Mouse (Mus musculus) hindbrain, postnatal 0 days (tissue): ENCODE data around the gene Ranbp10. TPM values are rescaled to one million over a fixed set of nuclear protein-coding genes. Genes with fewer than 3 reads are reported as not detected.

Experiments used
- ATAC-seq: fragments of 200-750 bp; cut with Nextera tagmentation; 2 replicates; pipeline ENCODE4 v1.8.0; 2017; ENCODE audit warnings: mild to moderate bottlenecking, moderate TSS enrichment, moderate library complexity
- DNase-seq: peaks from one replicate; pipeline ENCODE4 v3.0.0-alpha.2; 2015; ENCODE audit warnings: low spot score
- H3K27ac ChIP-seq: fragments of 300-500 bp; sonication (generic); 2 replicates; pipeline ENCODE4 v1.5.1; 2014; ENCODE audit warnings: mild to moderate bottlenecking
- H3K27me3 ChIP-seq: fragments of 300-500 bp; sonication (generic); 2 replicates; pipeline ENCODE4 v1.6.1; 2014; ENCODE audit warnings: low read length, mixed read lengths; ENCODE audit not compliant: insufficient read depth
- H3K36me3 ChIP-seq: fragments of 300-500 bp; sonication (generic); 2 replicates; pipeline ENCODE4 v1.6.1; 2014; ENCODE audit warnings: low read length, mixed read lengths; ENCODE audit not compliant: insufficient read depth
- H3K4me1 ChIP-seq: fragments of 300-500 bp; sonication (generic); 2 replicates; pipeline ENCODE4 v1.6.1; 2014; ENCODE audit warnings: antibody characterized with exemption, low read length, mixed read lengths; ENCODE audit not compliant: insufficient read depth
- H3K4me2 ChIP-seq: fragments of 300-500 bp; sonication (generic); 2 replicates; pipeline ENCODE4 v1.6.1; 2014; ENCODE audit warnings: low read depth, mild to moderate bottlenecking, low read length, moderate library complexity, mixed read lengths
- H3K4me3 ChIP-seq: fragments of 300-500 bp; sonication (generic); 2 replicates; pipeline ENCODE4 v1.5.1; 2014; ENCODE audit warnings: low read length
- H3K9ac ChIP-seq: fragments of 300-500 bp; sonication (generic); replicated peaks from 2 replicates; pipeline ENCODE4 v1.6.1; 2014; ENCODE audit warnings: mild to moderate bottlenecking, low read length, moderate library complexity, mixed read lengths
- H3K9me3 ChIP-seq: fragments of 300-500 bp; sonication (generic); 2 replicates; pipeline ENCODE4 v1.6.1; 2016; ENCODE audit warnings: low read length, mixed read lengths
- CTCF ChIP-seq: IDR thresholded peaks from 2 replicates; pipeline ENCODE4 v1.5.1; 2016; ENCODE audit warnings: antibody characterized with exemption, control low read depth, low read depth
- WGBS: fragments of 180-500 bp; shearing (Covaris S2); extraction: QIAGEN DNeasy Blood & Tissue Kit; methylation state at CpG from one replicate; pipeline ENCODE4 v1.1.7; 2014; 5-methylcytosine and 5-hydroxymethylcytosine counted together
- polyA plus RNA-seq: library from polyadenylated mRNA; unstranded; fragments of >200 nt; fragmentation: Nextera tagmentation; extraction: Ambion mirVana; gene quantifications from 2 replicates; pipeline ENCODE4 v1.2.1, GENCODE M21; 2015
- total RNA-seq: library from RNA; depleted of rRNA; stranded (reverse); fragments of >200 nt; gene quantifications from 2 replicates; pipeline ENCODE4 v1.2.3, GENCODE M21; 2014

Ranbp10 gene
- total and polyA plus RNA-seq, 2 experiments from 2014 or later = 7.2 to 15.7 TPM

DNA sequence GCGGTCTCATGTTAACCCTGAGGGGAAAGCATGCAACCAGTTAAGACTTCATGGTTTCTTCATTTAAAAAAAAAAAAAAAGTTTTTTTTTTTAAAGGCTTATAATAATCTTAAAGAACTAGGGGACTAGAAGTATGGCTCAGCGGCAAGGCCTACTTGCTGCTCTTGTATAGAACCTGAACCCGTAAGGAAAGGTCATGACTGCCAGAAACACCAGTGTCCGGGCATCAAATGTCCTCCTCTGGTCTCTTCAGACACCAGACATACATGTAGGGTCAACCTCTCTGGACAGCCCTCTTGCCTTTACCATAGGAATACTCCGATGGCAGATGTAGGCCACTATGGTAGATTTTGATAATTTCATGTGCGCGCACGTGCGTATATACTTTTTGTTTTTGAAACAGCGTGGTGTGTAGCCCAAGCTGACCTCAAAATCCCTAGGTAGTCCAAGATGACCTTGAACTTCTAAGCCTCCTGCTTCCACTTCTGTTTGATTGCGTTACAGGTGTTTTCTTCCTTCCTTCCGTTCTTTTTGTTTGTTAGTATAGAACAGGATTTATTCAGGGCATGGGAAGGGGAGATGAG is 25.1 kb upstream of the Ranbp10 start:
- H3K4me3 ChIP-seq = peak overlapping the region; percentile 70; the same call in 1 of the 2 replicates
- H3K4me1 ChIP-seq = peaks cover 20% of the 10 kb centered on the region
- H3K36me3 ChIP-seq = peaks cover 19% of the 10 kb centered on the region; the same call in 1 of the 2 replicates
- no peak overlapping the region for H3K9ac ChIP-seq
- ATAC-seq (no peak), DNase-seq (no peak)
- H3K27ac ChIP-seq = no peak overlapping the region
- no peak for TF ChIP-seq CTCF
- no peaks in the 10 kb centered on the region for H3K9me3 ChIP-seq
- WGBS = 84% methylated on average over 12 of the region's 12 CpGs
- H3K27me3 ChIP-seq = no peaks in the 10 kb centered on the region
- peak overlapping the region; percentile 66; the same call in 1 of the 2 replicates for H3K4me2 ChIP-seq

GRCm38 (mm10) chr8:105851651-105852143 is 24.5 kb upstream of the Ranbp10 start:
- H3K36me3 ChIP-seq = peaks cover 24% of the 10 kb centered on the region
- H3K9me3 ChIP-seq = no peaks in the 10 kb centered on the region
- peak overlapping the region; percentile 54; the same call in 1 of the 2 replicates for H3K27ac ChIP-seq
- H3K27me3 ChIP-seq = no peaks in the 10 kb centered on the region
- peak; percentile 97 for DNase-seq
- ATAC-seq = peak; percentile 87
- H3K4me1 ChIP-seq = peaks cover 18% of the 10 kb centered on the region
- peak overlapping the region; percentile 70 for H3K4me3 ChIP-seq
- 2% methylated on average over 34 of the region's 34 CpGs for WGBS
- peak overlapping the region; percentile 60 for H3K9ac ChIP-seq
- H3K4me2 ChIP-seq = peak overlapping the region; percentile 66
- no peak for TF ChIP-seq CTCF

DNA sequence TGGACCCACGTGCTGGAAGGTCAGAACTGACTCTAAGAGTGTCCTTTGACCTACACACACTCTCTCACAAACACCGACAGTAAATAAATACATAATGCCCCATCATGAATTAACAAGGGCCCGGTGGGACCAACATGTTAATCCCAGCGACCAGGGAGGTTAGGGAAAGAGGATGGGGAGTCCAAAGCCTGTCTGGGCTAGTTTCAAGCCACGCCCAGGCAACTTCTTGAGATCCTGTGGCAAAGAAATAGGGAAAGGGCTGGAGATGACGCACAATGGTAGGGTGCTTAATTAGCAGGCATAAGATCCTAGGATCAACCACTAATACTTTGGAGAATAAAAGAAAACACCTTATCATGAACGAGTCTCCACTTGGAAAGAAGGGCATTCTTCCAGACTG is 23.5 kb upstream of the Ranbp10 start:
- no peak for TF ChIP-seq CTCF
- ATAC-seq = no peak
- peaks cover 35% of the 10 kb centered on the region for H3K36me3 ChIP-seq
- H3K9me3 ChIP-seq = no peaks in the 10 kb centered on the region
- peak overlapping the region; percentile 31; the same call in 1 of the 2 replicates for H3K4me2 ChIP-seq
- H3K27me3 ChIP-seq = no peaks in the 10 kb centered on the region
- H3K27ac ChIP-seq = no peak overlapping the region
- no peak for DNase-seq
- H3K4me1 ChIP-seq = peaks cover 7% of the 10 kb centered on the region
- H3K4me3 ChIP-seq = no peak overlapping the region
- H3K9ac ChIP-seq = no peak overlapping the region
- WGBS = 76% methylated on average over 7 of the region's 7 CpGs

DNA sequence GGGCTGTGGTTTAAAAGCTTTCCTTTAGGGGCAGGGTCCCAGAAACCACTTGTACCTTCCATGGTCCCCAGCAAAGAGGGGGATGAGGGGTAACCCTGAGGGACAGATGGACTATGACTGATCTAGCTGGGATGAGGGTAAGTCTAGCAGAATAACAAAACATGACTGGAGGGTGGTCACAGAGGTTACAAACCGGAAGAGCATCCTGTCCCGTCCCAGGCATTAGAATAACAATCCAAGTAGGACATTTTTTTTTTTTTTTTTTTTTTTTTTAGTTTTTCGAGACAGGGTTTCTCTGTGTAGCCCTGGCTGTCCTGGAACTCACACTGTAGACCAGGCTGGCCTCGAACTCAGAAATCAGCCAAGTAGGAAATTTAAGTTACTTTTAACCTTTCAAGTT is 22.9 kb upstream of the Ranbp10 start:
- no peak overlapping the region for H3K4me3 ChIP-seq
- no peak overlapping the region for H3K27ac ChIP-seq
- no peak overlapping the region for H3K4me2 ChIP-seq
- H3K36me3 ChIP-seq = peaks cover 41% of the 10 kb centered on the region
- no peak overlapping the region for H3K9ac ChIP-seq
- 87% methylated on average over 4 of the region's 4 CpGs for whole genome bisulfite sequencing
- peaks cover 7% of the 10 kb centered on the region for H3K4me1 ChIP-seq
- DNase-seq = no peak
- TF ChIP-seq CTCF = no peak
- no peak for ATAC-seq
- H3K9me3 ChIP-seq = no peaks in the 10 kb centered on the region
- H3K27me3 ChIP-seq = no peaks in the 10 kb centered on the region

GRCm38 (mm10) chr8:105846678-105847077 is 19.5 kb upstream of the Ranbp10 start:
- H3K27me3 ChIP-seq = no peaks in the 10 kb centered on the region
- H3K36me3 ChIP-seq = peaks cover 57% of the 10 kb centered on the region
- peaks cover 7% of the 10 kb centered on the region for H3K4me1 ChIP-seq
- no peak overlapping the region for H3K4me2 ChIP-seq
- 86% methylated on average over 11 of the region's 11 CpGs for WGBS
- H3K27ac ChIP-seq = no peak overlapping the region
- H3K4me3 ChIP-seq = no peak overlapping the region
- no peak for TF ChIP-seq CTCF
- H3K9ac ChIP-seq = no peak overlapping the region
- ATAC-seq = no peak
- no peaks in the 10 kb centered on the region for H3K9me3 ChIP-seq
- no peak for DNase-seq

DNA sequence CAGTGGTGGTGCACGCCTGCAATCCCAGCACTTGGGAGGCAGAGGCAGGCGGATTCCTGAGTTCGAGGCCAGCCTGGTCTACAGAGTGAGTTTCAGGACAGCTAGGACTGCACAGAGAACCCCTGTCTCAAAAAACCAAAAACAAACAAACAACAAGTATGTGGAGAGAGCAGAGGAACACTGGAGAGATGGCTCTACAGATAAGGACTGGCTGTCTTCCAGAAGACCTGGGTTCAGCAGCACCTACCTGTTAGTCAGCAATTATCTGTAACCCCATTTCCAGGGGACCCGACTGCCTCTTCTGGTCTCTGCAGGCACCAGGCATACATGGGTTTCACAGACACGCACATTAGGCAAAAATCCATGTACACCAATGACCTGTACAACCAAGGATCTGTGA is 12.1 kb upstream of the Ranbp10 start:
- 89% methylated on average over 5 of the region's 5 CpGs for WGBS

GRCm38 (mm10) chr8:105836991-105837390 is 9.8 kb upstream of the Ranbp10 start:
- WGBS = 74% methylated on average over 6 of the region's 6 CpGs
- DNase-seq (no peak), ATAC-seq (no peak)
- no peak overlapping the region for H3K9ac ChIP-seq
- no peak overlapping the region for H3K4me3 ChIP-seq
- H3K27me3 ChIP-seq = no peaks in the 10 kb centered on the region
- H3K36me3 ChIP-seq = no peaks in the 10 kb centered on the region
- no peak overlapping the region for H3K27ac ChIP-seq
- H3K4me2 ChIP-seq = no peak overlapping the region
- no peaks in the 10 kb centered on the region for H3K9me3 ChIP-seq
- H3K4me1 ChIP-seq = no peaks in the 10 kb centered on the region
- no peak for TF ChIP-seq CTCF

More for the DNA sequence above, 12.1 kb upstream of the Ranbp10 start:
- no peaks in the 10 kb centered on the region for H3K4me1 ChIP-seq
- H3K36me3 ChIP-seq = peaks cover 8% of the 10 kb centered on the region
- H3K4me3 ChIP-seq = no peak overlapping the region
- ATAC-seq (no peak), DNase-seq (no peak)
- no peaks in the 10 kb centered on the region for H3K27me3 ChIP-seq
- H3K9me3 ChIP-seq = no peaks in the 10 kb centered on the region
- H3K9ac ChIP-seq = no peak overlapping the region
- H3K27ac ChIP-seq = no peak overlapping the region
- no peak for TF ChIP-seq CTCF
- no peak overlapping the region for H3K4me2 ChIP-seq
